Mouse (Mus musculus) kidney, adult 18-20 months (tissue): Measurements from ENCODE around the gene Paxx.

ENCODE experiments used
- DNase-seq: peaks from one replicate; pipeline ENCODE4 v3.0.0; 2021

Paxx gene

DNA sequence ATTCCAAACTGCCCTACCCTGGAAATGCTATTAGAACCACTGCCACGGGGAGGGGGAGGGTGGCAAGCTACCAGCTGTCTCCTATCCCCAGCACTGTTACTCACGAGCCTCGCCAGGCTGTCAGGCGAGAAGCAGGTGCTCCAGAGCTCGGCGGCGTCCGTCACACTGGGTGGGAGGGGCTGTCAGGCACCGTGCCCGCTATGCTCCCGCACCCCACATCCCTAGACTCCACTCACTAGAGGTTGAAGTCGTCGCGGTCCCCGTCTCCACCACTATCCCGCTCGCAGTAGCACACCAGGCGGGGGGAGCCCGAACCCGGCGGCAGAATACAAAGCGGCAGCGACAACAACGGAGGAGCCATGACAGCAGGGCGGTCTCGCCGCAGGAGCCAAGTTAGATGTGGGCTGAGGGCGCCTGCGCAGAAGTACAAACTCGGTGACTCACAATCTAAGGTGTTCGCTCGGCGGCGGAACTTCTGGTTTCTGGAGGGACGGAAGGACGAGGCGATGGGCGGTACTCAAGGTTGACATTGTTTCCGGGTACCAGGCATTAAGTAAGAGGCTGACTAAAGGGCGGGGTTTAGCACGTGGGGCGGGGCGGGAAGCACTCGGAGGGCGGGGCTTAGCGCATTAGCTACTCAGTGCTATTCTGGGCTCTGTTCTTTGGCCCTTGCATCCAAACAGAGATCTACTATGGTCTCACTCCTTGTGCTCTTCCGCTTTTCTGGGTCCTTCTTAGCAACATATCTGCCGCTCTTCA lies at the start of gene Paxx:
Gene Paxx (minus strand): TSS at position 544 of the 759 bp plus-strand sequence.
- DNase-seq = peak; percentile 93

DNA sequence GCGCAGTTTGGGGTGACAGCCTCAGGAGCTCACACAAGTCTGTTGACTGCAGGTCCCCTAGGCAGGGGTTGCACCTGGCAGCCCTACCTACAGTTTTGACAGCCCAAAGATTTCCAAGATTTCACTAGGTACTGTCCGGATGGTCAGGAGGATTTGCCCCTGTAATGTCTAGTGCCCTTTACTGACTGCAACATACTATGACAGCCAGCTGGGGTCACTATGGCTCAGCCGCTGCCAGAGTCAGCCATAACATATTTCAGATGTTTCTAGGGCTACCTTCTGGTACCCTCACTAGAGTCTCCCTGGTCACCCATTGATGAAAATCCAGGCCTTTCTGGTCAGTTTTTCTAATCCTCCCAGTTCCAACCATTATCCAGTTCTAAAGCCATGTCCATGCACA lies 49.0 kb upstream of the Paxx start:
- no peak for DNase-seq

DNA sequence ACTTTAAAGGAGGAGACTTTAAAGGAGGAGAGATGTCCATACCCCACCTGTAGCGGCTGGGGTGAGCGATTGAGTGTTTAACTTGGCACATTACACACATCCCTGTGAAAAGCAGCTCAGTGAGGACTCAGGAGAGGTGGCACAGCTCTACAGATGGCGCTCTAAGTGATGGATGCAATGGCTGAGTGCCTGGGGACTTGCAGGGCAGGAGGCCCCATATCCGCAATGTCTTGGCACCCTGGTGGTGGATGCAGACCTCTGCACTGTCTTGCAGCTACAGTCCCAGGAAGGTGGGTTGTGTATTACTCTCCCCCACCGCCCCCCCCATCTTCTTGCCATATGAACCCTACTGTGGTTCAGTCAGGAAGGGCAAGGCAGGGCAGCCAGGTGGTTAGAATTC lies 46.1 kb upstream of the Paxx start:
- no peak for DNase-seq

DNA sequence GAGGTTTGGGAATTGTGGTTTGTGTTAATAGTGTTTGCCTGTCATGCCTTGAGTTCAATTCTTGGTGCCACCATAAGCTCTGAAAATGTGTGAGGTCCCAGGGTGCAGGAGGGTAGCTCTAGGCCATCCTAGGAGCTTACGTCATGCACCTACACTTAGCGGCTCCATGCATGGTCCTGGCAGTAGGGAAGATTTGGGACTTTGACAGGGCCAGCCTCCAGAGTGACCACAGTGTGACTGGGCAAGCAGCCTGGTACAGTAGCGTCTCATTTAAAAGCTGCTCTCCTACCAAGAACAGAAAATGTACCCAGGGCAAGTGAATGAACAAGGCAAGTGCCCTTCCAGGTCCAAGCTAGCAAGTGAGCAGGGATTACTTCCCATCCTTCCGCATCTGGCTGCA lies 45.0 kb upstream of the Paxx start:
- no peak for DNase-seq

DNA sequence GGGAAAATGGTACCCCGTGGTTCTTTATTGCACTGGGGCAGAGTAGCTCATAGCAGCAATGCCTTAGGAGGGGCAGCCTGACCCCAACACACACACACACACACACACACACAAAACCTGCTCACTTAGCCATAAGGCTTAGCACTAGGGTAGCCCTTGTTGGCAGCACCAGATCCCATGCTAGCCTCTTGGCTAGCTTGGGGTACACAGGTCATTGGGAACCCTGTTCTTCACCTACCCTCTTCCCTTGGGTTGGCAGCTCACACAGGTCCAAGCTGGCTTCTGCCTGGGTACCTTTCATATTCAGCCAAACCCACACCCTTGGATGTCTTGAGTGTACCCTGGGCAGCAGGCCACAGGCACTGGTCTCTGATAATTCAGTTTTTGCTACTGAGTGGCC lies 44.1 kb upstream of the Paxx start:
- no peak for DNase-seq

DNA sequence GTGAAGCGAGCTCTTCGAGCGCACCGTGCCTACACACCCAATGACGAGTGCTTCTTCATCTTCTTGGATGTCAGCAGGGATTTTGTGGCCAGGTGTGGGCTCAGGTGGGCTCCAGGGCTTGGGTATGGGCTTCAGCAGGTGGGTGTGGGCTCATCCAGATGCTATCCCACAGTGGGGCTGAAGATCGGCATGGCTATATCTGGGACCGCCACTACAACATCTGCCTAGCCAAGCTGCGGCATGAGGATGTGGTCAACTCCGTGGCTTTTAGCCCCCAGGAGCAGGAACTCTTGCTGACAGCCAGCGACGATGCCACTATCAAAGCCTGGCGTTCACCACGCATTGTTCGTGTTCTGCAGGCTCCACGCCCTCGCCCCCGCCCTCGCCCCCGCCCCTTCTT lies 43.6 kb upstream of the Paxx start:
- DNase-seq = no peak

DNA sequence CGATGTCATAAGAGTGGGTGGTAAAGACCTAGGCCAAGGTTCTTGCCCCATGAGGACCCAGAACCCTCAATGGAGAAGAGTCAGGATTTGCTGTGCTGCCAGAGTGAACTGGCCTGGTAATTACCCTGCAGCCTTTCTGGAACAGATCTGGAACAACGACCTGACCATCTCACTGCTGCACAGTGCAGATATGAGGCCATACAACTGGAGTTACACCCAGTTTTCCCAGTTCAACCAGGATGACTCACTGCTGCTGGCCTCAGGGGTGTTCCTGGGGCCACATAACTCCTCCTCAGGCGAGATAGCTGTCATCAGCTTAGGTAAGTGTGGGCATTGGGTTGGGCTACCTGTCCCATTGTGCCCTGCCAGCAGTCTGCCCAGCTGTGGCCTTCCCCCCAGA lies 41.8 kb upstream of the Paxx start:
- DNase-seq = no peak

DNA sequence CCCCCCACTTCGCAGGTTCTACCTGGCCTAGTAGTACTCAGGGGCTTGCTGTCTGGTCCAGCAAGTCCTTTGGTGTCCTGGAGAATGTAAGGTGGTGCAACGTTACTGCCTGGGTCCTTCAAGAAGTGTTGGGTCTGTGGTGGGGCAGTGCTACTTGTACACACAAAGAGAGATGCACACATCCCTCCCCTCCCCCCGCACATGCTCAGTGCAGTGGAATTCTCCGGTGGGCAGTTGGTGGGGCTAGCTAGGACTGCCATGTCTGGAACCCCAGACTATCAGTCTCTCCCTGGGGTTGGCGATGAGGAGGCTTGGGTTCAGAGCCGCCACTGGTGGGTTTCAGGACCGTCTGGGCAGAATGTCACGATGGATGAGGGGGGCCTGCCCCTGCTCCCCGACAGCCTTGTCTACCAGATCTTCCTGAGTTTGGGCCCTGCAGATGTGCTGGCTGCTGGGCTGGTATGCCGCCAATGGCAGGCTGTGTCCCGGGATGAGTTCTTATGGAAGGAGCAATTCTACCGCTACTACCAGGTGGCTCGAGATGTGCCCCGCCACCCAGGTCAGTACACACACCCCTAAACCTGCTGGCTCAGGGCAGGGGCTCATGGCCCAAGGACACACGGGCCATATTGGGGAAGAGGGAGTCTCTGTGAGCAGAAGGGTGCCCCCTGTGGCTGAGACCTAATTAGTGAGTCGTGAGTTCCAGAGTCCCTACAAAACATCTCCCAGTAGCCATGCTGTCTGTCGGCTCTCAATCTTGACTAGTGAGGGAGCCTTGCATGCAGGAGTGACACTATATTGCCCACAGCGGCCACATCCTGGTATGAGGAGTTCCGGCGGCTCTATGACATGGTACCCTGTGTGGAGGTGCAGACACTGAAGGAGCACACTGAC lies 40.9 kb upstream of the Paxx start, which contains the start of gene C8g:
Gene C8g (minus strand): TSS at position 127 of the 894 bp plus-strand sequence.
- DNase-seq = no peak

DNA sequence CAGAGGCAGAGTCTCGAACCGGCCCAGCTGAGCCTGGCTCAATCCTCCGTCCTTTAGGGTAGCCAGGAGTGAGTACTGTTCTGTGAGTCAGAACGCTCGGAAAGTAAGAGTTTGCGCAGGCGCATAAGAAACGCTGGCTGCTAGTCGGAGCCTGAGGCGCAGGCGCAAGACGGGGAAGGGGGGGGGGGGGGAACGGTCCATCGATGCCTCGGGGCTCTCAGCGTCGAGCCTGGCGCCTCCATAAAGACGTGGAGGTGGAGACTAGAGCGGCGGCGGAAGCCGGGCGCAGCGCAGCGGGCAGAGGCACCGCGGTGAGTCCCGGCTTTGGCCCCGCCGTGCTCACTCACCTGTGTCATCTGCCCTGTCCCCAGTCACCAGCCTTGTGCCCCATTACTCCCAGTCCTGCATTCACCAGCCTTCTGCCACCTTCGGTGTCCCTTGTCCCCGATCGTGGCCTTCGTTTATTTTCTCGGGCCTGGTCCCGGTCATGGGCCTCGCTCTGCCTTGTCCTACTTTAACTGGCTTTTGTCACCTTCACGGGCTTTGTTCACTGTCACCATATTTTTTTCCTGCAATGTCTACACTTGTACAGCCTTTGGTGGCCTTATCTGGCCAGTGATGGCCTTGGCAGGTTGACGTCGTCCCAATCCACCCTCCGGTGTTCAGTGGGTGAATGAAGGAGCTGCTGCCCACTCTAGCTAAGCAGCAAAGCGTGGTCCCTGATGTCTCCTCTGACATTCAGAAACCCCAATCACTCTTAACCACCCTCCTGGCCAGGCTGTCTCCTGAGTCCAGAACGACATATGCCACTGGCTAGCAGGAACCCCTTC lies 39.9 kb upstream of the Paxx start, which contains the start of gene Fbxw5:
Gene Fbxw5 (plus strand): TSS at position 175 of the 830 bp plus-strand sequence.
- DNase-seq = peak; percentile 85

DNA sequence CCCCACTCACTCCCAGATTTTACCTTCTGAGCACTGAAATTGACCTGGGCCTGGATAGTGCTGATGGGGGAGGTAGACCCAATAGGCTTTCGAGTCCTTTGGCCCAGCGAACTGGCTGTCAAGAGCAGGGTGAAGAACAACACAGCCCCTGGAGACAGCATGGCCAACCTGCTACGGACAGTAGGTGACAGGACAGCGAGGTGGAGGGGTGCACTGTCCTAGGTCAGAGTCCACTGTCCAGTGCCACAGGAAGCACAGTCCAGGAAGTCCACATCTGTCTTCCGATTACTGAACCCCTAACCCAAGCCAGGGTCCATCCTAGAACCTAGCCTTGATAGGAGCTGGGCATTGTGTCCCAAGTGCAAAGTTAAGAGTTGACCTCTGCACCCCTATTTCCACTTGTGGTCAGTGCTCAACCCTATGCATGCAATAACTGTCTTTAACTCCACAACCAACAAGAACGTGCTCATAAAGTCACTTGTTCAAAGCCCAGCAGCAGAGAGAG lies 39.2 kb upstream of the Paxx start:
- DNase-seq = no peak

DNA sequence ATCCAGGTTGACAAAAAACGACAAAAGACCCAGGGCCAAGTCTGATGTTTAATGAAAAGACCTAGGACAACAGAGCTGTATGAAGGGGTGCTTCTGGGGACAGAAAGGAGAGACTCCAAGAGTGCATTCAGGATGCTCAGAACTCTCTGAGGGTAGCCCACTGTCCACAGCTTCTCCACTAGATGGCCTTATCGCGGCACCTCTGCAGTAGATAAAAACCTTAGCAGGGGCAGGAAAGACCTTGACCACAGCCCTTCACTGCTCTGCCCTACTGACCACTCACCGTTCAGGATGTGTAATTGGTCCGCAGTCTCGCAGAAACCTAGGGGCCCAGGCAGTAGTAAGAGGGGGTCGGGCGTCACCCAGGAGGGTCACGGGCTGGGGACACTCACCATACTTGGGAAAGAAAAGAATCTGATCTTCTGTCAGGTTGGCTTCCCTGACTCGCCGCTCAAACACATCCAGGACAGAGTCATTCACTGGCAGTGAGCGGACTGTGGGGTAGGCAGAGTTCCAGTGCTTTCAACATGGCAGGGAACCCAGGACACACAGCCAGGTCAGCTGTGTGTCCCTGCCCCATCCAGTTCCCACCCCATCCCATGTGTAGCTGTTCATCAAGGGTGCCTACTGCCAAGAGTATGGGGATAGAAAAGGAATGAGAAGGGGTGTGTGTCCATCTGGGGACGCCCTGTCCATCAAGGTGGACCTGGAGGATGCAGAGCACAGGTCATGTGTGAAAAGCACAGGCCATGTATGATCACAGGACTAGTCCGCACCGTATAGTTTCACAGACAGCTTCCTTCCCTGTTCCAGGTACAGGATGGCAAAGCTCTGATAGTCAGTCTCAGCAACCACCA lies 38.0 kb upstream of the Paxx start:
- DNase-seq = no peak

DNA sequence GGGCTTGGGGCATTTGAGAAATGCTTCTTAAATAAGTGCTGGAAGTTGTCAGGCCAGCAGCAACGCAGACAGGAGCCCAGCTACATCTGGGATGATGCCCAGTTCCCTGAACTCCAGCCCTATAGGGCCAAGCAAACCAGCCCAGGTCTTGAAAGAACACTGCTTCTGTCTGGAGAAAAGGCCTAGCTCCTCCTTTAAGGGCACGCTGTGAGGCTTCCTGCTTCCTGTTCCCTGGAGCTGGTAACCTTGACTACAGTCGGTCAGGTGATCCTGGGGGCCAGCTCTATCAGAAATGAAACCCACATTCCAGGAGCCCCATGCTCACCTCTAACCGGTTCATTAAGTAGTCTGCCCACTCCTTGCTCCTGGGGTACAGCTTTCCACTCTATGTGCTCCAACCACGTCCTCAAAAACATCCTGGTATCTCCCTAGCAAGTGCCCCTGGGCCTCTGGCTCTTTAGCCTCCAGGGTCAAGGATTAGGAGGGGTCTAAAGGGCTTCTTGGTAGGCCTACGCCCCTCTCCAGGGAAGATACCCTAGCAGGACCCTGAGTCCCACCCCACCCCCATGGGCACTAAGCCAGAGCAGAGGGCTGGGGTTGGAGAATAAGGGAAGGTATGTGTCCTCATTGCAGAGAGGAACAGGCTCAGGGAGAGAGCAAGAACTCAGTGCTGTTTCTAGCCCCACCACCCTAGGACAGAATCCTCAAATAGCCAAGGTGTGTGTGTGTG lies 37.1 kb upstream of the Paxx start:
- no peak for DNase-seq

DNA sequence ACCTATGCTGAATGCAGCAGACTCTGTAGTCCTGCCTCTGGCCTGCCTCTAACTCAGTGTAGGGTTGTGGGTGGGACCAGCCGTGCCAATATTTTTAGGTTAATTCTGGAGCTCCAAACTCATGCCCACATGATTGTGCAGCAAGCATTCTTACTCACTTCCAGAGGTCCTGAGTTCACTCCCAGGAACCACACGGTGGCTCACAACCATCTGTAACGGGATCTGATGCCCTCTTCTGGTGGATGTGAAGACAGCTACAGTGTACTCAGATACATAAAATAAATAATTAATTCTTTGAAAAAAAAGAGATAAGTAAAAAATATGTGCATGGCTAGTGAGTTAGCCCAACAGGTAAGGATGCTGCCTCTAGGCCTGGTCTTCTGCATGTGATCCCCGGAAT lies 35.6 kb upstream of the Paxx start:
- DNase-seq = no peak

DNA sequence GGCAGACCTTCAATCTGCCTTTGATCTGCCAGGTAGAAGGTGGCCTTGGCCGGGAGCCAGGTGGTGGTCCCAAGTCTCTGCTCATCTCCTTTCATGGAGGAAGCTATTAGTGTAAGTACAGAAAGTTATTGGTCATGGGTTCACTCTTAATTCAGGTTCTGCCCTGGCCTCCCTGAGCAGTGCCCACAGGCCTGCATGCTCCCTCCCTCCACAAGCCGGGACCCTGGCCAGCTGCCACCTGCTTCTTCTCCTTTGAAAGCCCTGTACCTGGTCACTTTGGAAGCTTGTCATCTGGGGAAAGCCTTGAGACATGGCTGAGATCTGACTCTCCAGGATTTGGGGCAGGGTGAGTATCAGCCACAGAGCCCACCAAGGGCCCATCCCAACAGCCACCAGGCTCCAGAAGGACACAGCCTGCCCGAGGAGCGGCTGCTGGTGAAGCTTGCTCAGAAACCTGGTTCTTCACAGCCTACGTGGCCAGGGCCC lies 32.6 kb upstream of the Paxx start, which contains the start of gene Lcn12:
Gene Lcn12 (minus strand): TSS at position 436 of the 486 bp plus-strand sequence.
- DNase-seq = no peak

DNA sequence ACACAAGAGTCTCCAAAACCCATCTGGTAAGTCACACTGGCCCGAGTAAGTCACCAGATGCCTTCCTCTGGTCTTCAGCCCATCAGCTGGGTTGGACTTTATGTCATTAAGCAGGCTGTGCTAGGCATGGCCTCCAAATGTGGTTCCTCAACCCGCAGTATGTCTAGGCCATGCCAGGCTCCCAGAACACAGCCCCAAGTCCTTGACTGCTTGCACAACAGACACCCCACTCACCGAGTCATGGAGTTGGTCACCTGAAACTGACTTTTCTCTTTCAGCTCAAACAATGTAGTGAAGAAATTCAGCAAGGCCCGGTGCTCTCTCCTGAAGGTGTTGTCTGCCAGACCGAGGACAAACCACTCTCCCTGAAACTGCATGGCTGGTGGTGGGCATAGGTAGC lies 32.1 kb upstream of the Paxx start:
- DNase-seq = no peak

DNA sequence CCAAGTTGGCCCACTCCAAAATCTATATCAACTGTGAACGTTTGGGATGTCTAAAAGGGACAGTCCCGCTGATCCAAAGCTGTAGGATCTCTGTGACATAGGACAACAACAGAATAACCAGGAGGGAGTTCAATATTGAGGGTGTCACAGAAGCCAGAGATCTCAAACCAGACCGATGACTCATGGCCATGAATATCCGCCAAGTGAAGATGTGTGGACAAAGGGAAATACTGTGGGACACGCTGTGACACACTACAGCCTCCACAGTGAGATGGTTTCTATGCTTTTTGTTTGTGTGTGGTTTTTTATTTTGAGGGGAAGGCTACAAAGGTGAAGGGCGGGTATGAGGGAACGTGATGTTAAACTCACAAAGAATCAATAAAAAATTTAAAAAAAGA lies 27.8 kb upstream of the Paxx start:
- no peak for DNase-seq

DNA sequence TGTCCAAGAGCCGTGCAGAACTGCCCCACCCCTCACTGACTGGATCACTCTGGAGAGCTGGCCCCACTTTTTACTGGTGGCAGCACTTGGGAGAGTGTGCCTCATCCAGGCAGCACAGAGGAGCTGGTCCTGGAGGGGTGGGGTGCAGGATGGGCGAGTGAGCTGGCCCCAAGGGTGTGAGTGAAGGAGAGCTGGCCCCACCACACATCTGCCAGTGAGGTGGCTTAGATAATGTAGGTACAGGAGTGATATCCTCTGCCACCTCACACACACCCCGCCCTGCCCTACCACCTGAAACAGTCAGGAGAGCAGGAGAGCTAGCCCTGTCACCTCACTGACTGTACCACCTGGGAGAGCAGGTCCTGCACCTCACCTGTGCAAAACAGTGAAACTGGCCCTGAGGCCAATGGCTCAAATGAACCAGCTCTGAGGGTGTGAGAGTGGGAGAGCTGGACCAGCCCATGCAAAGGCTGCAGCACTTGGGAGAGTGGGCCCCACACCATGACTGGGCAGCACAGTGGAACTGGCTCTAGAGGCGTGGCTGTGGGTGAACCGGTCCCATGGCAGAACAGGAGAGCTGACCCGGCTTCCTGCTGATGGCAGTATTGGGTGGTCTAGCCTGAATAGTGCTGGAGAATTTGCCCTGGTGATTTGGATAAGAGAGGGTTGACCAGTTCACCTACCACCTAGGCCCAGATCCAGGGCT lies 27.2 kb upstream of the Paxx start:
- DNase-seq = no peak

DNA sequence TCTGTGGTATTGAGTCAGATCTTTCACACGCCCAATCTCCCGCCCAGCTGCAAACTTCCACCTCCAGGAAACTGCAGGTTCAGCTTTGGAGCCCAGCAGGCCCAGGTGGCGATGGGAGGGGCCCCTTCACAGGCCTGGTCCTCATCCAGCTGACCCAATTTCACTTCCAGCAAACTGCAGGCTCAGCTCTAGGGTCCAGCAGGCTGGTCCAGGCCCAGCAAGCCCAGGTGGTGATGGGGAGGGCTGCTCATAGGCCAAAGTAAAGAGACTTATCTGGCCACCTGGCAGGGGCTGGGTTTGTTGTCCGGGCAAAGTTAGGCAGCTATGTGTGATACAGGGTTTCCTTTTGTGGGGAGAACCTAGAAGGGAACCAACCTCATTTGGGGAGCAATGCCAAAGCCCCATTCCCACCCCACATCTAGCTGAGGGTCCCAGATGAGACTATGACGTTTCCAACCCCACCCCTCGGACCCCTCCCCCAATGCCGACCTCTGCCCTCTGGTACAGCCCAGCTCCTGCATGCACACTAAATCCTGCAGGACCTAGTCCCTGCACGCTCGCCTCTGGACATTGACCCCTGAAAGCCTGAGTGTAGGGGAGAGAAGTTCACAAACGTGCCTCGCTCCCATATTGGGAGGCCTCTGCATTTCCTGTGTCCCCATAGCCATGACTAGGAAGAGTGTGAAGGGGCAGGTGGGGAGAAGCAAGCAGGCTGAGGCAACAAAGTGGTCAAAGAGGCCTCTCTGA lies 24.2 kb upstream of the Paxx start:
- peak; percentile 54 for DNase-seq

DNA sequence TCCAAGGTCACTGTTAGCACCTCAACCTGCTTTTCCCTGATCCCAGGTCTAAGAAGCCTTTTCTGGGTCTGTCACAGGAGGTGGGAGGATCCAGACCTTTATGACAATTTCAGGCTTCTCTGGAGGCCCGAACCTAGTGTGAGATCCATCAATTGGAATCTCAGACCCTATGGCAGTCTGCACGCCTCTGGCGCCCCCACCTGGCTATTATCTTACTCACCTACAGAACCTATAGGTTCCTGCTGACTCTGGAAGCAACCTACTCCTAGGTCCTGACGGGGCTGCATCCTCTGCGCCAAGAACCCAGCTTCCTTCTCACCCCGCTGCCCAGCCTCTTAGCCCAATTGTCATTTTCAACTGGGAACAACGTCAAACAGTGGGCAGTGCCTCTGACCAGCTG lies 22.1 kb upstream of the Paxx start:
- peak; percentile 54 for DNase-seq

DNA sequence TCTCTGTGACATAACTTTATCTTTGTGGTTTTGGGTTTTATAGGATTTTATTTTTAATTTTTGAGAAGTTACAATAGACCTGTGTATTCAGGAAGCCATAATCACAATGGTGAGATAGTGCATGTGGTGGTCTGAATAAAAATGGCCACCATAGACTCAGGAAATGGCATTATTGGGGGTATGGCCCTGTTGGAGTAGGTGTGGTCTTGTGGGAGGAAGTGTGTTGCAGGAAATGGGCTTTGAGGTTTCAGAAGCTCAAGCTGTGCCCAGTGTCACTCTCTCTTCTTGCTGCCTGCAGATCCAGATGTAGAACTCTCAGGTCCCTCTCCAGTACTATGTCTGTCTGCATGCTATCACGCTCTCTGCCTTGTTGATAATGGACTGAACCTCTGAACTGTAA lies 19.6 kb upstream of the Paxx start:
- no peak for DNase-seq
